Mouse (Mus musculus) hindbrain, embryonic 11.5 days (tissue): ENCODE results near the gene S100a13. TPM values are rescaled to one million over a fixed set of nuclear protein-coding genes. Genes with fewer than 3 reads are reported as not detected.
A peak's percentile ranks its signal among the peaks of the same experiment; 100 is the strongest.

Experiments
- ATAC-seq: fragments of 200-750 bp; cut with Nextera tagmentation; 2 replicates; pipeline ENCODE4 v1.8.0; 2017; ENCODE audit warnings: mild to moderate bottlenecking, moderate TSS enrichment, moderate library complexity; ENCODE audit not compliant: low FRiP score
- DNase-seq: peaks from one replicate; pipeline ENCODE4 v3.0.0-alpha.2; 2015; ENCODE audit warnings: low spot score
- H3K27ac ChIP-seq: fragments of 300-500 bp; sonication (generic); 2 replicates; pipeline ENCODE4 v1.5.1; 2014; ENCODE audit warnings: mild to moderate bottlenecking, low read depth, low read length
- H3K27me3 ChIP-seq: fragments of 300-500 bp; sonication (generic); 2 replicates; pipeline ENCODE4 v1.6.1; 2014; ENCODE audit warnings: mild to moderate bottlenecking, low read length, moderate library complexity, mixed read lengths; ENCODE audit not compliant: control insufficient read depth, insufficient read depth
- H3K36me3 ChIP-seq: fragments of 300-500 bp; sonication (generic); 2 replicates; pipeline ENCODE4 v1.6.1; 2014; ENCODE audit warnings: mild to moderate bottlenecking, low read length, moderate library complexity, mixed read lengths; ENCODE audit not compliant: control insufficient read depth, insufficient read depth
- H3K4me1 ChIP-seq: fragments of 300-500 bp; sonication (generic); replicated peaks from 2 replicates; pipeline ENCODE4 v1.6.1; 2014; ENCODE audit warnings: low read length, mixed read lengths; ENCODE audit not compliant: control insufficient read depth, insufficient read depth
- H3K4me2 ChIP-seq: fragments of 300-500 bp; sonication (generic); replicated peaks from 2 replicates; pipeline ENCODE4 v1.6.1; 2014; ENCODE audit warnings: mild to moderate bottlenecking, low read depth, low read length
- H3K4me3 ChIP-seq: fragments of 300-500 bp; sonication (generic); 2 replicates; pipeline ENCODE4 v1.5.1; 2014; ENCODE audit warnings: low read depth, low read length
- H3K9ac ChIP-seq: fragments of 300-500 bp; sonication (generic); 2 replicates; pipeline ENCODE4 v1.6.1; 2014; ENCODE audit warnings: low read depth, low read length
- H3K9me3 ChIP-seq: fragments of 300-500 bp; sonication (generic); 2 replicates; pipeline ENCODE4 v1.6.1; 2016; ENCODE audit warnings: low read length; ENCODE audit not compliant: control insufficient read depth
- WGBS: fragments of 180-500 bp; shearing (Covaris S2); extraction: QIAGEN DNeasy Blood & Tissue Kit; methylation state at CpG from one replicate; pipeline ENCODE4 v1.1.7; 2014; 5-methylcytosine and 5-hydroxymethylcytosine counted together
- polyA plus RNA-seq: library from polyadenylated mRNA; unstranded; fragments of >200 nt; fragmentation: Nextera tagmentation; extraction: Ambion mirVana; gene quantifications from 2 replicates; pipeline ENCODE4 v1.2.1, GENCODE M21; 2014

Gene S100a13
- polyA plus RNA-seq, 1 experiment from 2014 or later, result 15.0 TPM

DNA sequence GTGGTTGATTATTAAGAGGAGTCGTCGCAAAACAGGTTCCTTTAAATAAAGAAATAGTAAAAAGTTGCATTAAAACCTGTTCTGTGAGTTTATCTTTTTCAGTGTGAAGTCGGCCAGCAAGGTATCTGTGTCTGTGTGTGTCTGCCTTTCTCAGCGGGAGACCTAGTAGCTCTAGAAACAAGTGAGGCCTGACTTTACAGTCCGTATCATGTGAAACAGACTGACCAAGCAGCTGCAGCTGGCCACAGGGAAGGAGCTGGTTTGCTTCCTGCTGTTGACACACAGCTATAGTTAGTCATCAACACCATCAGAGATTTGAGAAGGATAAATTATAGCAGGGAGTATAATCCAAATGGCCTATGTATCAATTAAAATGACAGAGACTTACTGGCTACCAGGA, 17.5 kb downstream of the S100a13 start:
- no peaks in the 10 kb centered on the region for H3K4me1 ChIP-seq
- no peaks in the 10 kb centered on the region for H3K27me3 ChIP-seq
- H3K36me3 ChIP-seq, result no peaks in the 10 kb centered on the region
- H3K4me3 ChIP-seq, result no peak overlapping the region
- H3K9me3 ChIP-seq, result no peaks in the 10 kb centered on the region
- no peak overlapping the region for H3K27ac ChIP-seq
- whole genome bisulfite sequencing, result 68% methylated on average over 5 of the region's 5 CpGs
- H3K9ac ChIP-seq, result no peak overlapping the region
- no peak for ATAC-seq
- no peak for DNase-seq
- H3K4me2 ChIP-seq, result no peak overlapping the region

DNA sequence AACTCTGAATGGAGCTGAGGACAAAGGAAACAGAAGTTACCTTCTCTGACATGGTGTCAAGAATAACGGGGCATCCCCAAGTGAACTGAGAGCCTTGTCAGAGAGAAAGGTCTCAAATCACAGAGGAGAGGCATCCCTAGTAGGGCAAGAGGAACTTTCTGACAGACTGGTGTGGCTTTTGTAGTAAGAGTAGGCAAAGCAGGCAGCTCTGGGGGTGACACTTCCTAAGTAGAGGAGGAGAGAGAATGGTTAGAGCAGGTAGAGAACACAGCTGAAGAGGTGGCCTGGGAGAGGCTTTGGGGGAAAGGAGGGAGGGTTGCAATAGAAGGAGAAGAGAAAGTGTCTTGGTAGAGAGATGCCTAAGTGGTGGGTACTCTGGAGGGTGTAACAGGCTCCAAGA, 21.2 kb downstream of the S100a13 start:
- Histone ChIP-seq H3K36me3 (no peaks in the 10 kb centered on the region), H3K4me1 (no peaks in the 10 kb centered on the region), H3K9me3 (no peaks in the 10 kb centered on the region), H3K27me3 (no peaks in the 10 kb centered on the region), H3K27ac (no peak overlapping the region), H3K4me3 (no peak overlapping the region), H3K9ac (no peak overlapping the region), H3K4me2 (no peak overlapping the region)
- 50% methylated on average over 1 of the region's 1 CpGs for WGBS
- ATAC-seq, result no peak
- no peak for DNase-seq

DNA sequence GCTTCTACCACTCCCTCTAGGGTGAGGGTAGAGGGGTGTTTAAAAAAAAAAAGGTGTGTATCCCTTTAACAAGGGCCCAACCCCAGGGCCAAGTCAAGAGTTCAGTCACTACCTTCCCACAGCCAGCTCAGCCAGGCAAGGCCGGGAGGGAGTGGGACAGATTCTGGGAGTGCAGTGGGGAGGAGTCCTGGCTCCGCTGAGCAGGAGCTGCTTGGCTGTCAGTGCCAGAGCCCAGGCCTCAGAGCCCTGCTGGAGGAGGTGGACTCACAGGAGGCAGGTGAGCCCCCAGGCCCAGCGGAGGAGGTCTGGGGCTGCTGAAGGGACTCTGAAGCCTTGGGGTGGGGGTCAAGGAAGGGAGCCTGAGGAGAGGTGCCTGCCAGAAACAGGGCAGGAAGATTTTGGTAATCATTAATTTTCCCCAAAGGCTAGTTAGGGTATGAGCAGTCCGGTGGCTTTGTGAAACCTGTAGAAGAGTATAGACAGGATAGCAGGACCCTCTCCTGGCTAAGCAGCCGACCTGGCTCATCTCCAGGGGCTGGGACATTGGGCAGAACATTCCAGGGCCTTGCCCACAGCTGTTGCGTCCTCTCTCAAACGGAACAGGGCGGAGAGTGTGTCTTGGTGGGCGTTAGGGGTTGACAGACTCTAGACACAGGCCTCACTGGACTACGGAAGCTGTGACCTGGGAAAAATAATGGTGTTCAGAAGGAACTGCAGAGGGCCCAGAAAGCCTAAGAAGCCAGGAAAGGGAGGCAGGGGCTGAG, 23.1 kb downstream of the S100a13 start, which contains the start of gene S100a16:
Gene S100a16, plus strand, starts transcription at position 114 of the 764 bp plus-strand sequence.
- Histone ChIP-seq H3K36me3 (no peaks in the 10 kb centered on the region), H3K27ac (no peak within 1 kb of the TSS), H3K27me3 (no peaks in the 10 kb centered on the region), H3K9me3 (no peaks in the 10 kb centered on the region), H3K4me3 (no peak within 1 kb of the TSS), H3K9ac (no peak within 1 kb of the TSS), H3K4me1 (no peaks in the 10 kb centered on the region), H3K4me2 (no peak within 1 kb of the TSS)
- ATAC-seq, result no peak
- no peak for DNase-seq
- WGBS, result 41% methylated on average over 10 of the region's 10 CpGs

DNA sequence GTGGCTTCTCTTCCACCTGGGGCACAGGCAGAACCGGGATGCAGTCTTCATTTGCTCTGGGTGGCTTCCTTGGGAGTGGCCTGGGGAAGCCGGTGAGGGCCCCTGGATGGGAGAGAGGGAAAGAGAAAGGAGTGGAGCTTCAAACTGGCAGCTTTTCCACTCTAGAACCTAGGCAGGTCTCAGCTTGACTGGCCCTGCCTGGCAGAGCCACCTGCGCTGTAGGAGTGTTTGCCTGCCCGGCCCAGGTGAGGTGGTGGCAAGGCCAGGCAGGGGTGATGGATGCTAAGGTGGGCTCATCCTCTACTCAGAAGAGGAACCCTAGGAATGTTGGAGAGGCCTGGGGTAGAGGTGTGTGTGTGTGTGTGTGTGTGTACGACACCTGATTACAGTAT, 23.7 kb downstream of the S100a13 start:
- H3K4me3 ChIP-seq, result no peak overlapping the region
- H3K4me1 ChIP-seq, result no peaks in the 10 kb centered on the region
- H3K9ac ChIP-seq, result no peak overlapping the region
- no peaks in the 10 kb centered on the region for H3K36me3 ChIP-seq
- WGBS, result 80% methylated on average over 4 of the region's 5 CpGs
- no peak for DNase-seq
- H3K9me3 ChIP-seq, result no peaks in the 10 kb centered on the region
- no peaks in the 10 kb centered on the region for H3K27me3 ChIP-seq
- no peak overlapping the region for H3K27ac ChIP-seq
- H3K4me2 ChIP-seq, result no peak overlapping the region
- no peak for ATAC-seq

DNA sequence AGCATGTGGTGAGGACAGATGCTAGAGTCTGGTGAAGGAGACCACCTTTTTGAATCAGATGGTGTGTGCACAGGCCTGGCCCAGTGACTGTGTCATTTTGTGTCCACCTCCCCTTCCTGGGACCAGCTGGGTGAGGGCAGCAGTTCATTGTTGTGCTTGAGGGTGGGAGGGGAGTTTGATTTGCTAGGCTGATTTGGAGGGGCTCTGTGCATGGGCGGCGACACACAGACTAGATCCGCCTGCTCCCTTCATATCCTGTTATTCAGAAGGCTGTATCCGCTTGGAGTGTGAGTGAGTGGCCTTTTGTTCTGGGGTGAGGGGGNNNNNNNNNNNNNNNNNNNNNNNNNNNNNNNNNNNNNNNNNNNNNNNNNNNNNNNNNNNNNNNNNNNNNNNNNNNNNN, 26.7 kb downstream of the S100a13 start:
- H3K27ac ChIP-seq, result peak overlapping the region; percentile 36; the same call in 1 of the 2 replicates

DNA sequence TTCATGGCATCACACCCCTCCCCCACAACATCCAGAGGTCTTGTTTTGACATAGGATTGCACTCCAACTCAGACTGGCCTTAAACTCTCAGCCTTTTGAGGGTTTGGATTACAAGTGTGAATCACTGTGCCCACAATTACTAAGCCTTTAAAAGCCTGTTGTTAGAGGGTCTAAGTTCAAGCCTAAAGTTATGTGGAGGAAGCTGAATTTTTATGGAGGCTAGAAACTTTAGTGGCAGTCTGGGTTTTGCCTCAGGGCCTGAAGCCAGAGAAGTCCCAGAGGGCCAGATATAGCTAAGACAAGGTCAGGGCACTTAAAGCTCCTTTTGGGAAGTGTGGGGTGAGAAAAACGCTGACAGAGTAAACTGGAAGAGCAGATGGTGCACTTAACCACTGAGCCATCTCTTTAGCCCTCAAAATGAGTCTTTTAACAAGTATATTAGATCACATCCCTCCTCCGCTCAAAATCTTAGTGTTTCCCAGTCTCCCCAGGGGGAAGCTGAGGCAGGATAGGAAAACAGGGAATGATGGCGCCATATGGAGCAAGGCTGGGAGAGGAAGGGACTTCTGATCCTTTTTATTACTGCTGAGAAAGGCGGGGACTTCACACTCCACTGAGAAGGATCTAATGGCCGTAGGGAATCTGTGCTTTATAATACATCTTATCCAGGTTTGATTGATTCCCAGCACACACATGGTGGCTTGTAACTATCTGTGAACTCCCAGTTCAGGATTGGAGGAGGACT, 35.6 kb downstream of the S100a13 start:
- Histone ChIP-seq H3K4me2 (no peak overlapping the region), H3K27me3 (no peaks in the 10 kb centered on the region), H3K9ac (no peak overlapping the region), H3K36me3 (no peaks in the 10 kb centered on the region), H3K9me3 (no peaks in the 10 kb centered on the region), H3K4me1 (no peaks in the 10 kb centered on the region), H3K27ac (no peak overlapping the region), H3K4me3 (no peak overlapping the region)
- 58% methylated on average over 5 of the region's 5 CpGs for WGBS
- no peak for ATAC-seq
- no peak for DNase-seq

More for the DNA sequence above, 26.7 kb downstream of the S100a13 start:
- Histone ChIP-seq H3K27me3 (no peaks in the 10 kb centered on the region), H3K9me3 (no peaks in the 10 kb centered on the region), H3K4me3 (no peak overlapping the region), H3K36me3 (no peaks in the 10 kb centered on the region), H3K4me1 (no peaks in the 10 kb centered on the region), H3K4me2 (peak overlapping the region; percentile 21), H3K9ac (0 out of 2 replicates have a peak overlapping the region, but pooled peaks have one; percentile 19)
- 32% methylated on average over 4 of the region's 4 CpGs for WGBS
- ATAC-seq (peak; percentile 76), DNase-seq (peak; percentile 38)

DNA sequence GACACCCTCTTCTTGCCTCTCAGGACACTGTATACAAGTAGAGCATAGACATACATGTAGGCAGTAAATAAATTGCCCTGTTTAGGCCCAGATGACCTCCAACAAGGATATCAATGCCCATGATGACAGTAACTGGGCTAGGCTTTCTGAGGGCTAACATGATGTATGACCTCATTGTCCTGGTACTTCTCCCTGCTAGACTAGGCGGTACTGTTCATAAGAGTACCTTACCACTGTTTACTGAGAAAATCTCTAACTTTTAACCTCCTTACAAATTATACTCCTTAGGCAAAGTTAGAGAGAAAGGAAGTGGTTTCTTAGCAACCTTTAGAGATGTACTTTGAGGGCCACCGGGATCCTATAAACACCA, 36.2 kb downstream of the S100a13 start:
- no peak for ATAC-seq
- 90% methylated on average over 2 of the region's 2 CpGs for WGBS

DNA sequence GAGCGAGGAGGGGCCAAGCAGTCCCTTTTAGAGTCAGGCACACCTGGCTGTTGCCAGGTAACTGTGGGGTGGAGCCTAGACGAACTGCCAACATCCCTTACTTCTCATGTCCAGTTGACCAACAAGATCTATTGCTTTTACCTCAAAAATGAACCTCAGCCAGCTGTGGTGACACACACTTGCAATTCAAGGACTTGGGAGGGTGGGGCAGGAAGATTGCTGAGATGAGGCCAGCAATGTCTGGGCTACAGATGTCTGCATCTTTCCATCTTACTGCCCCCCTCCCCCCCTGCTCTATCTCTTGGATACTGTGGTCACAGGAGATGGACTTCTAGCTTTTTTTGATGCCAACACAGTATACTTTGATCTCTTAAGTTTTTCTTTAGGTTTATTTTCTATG, 38.0 kb downstream of the S100a13 start:
- ATAC-seq, result no peak
- H3K4me1 ChIP-seq, result no peaks in the 10 kb centered on the region
- no peak overlapping the region for H3K9ac ChIP-seq
- no peaks in the 10 kb centered on the region for H3K9me3 ChIP-seq
- no peak overlapping the region for H3K27ac ChIP-seq
- no peaks in the 10 kb centered on the region for H3K27me3 ChIP-seq
- DNase-seq, result no peak
- no peak overlapping the region for H3K4me3 ChIP-seq
- no peak overlapping the region for H3K4me2 ChIP-seq
- H3K36me3 ChIP-seq, result no peaks in the 10 kb centered on the region
- 81% methylated on average over 2 of the region's 2 CpGs for WGBS

More for the DNA sequence above, 36.2 kb downstream of the S100a13 start:
- Histone ChIP-seq H3K9ac (no peak overlapping the region), H3K4me3 (no peak overlapping the region), H3K9me3 (no peaks in the 10 kb centered on the region), H3K4me1 (no peaks in the 10 kb centered on the region), H3K4me2 (no peak overlapping the region), H3K27ac (no peak overlapping the region), H3K27me3 (no peaks in the 10 kb centered on the region), H3K36me3 (no peaks in the 10 kb centered on the region)
- DNase-seq, result no peak

DNA sequence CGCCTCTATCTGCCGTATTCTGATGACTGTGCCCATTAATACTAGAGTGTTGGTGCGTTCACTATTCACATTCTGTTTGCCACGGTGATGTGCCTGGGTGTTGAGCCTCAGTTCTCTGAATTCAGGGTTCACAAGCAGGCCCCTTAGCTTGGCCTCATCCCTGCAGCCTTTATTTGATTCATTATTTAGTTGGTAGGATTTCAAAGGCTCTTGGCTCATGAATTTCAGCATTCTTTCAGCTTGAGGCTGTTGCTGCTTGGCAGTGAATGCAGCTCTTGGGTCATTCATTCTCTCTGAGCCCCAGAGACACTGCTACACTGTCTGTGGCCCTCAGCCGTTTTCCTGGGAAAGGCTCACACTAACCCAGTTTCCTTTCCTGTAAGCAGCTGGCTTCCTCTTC, 41.7 kb downstream of the S100a13 start:
- no peaks in the 10 kb centered on the region for H3K9me3 ChIP-seq
- no peak overlapping the region for H3K27ac ChIP-seq
- no peak overlapping the region for H3K9ac ChIP-seq
- H3K27me3 ChIP-seq, result no peaks in the 10 kb centered on the region
- no peak overlapping the region for H3K4me3 ChIP-seq
- H3K4me1 ChIP-seq, result no peaks in the 10 kb centered on the region
- WGBS, result 46% methylated on average over 5 of the region's 5 CpGs
- H3K36me3 ChIP-seq, result no peaks in the 10 kb centered on the region
- DNase-seq (no peak), ATAC-seq (peak; percentile 59)
- H3K4me2 ChIP-seq, result no peak overlapping the region
